Mouse (Mus musculus) spleen, postnatal 0 days (tissue): ENCODE measurements around the gene Sgta. TPM values are rescaled to one million over a fixed set of nuclear protein-coding genes. Genes with fewer than 3 reads are reported as not detected.

ENCODE experiments used
- polyA plus RNA-seq: library from polyadenylated mRNA; unstranded; fragments of >200 nt; fragmentation: Nextera tagmentation; extraction: Ambion mirVana; gene quantifications from 2 replicates; pipeline ENCODE4 v1.2.1, GENCODE M21; 2015

The Sgta gene
- 54.6 and 63.6 TPM in 2 replicates for polyA plus RNA-seq

DNA sequence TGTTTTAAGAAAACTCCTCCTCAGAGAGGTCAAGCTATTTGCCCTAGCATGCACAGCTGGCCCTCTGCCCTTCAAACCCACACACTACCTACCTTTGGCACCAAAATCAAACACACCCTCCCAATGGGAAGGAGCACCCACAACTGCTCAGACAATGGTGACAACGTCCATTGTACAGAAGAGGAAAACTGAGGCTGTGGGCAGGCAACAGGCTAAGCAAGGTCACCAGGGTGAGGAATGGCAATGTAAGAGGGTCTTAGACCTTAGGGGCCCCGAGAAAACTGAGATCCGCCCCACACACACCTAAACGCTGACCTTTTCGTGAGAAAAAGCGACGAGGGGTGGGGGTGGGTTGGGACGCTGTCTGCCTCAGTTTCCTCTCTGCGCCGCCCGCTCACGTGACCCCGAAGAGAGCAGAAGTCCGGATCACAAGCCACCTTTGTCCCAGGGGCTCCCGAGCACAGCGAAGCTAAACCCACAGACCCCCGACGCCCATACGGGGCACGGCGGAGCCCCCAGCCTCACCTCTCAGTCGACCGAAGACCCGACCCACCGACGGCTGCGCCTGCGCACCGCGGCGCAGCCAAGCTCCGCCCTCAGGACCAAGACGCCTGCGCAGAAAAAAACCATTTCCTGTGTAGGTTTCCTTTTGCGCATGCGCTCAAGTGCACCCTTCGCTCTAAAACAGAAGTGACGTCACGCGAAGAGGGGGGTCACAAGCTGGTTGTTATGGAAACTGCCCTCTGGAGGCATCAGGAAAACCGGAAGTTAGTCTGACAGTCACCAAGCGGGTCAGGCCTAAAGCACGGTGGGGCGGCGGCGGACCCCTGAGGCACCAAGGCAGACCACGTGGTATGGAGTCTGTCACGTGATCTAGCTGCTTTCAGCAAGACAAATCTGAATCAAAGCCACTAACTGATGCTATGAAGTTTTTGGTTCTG, at the start of gene Sgta:
Sgta (minus strand) TSS at position 579 of the 941 bp plus-strand sequence.

DNA sequence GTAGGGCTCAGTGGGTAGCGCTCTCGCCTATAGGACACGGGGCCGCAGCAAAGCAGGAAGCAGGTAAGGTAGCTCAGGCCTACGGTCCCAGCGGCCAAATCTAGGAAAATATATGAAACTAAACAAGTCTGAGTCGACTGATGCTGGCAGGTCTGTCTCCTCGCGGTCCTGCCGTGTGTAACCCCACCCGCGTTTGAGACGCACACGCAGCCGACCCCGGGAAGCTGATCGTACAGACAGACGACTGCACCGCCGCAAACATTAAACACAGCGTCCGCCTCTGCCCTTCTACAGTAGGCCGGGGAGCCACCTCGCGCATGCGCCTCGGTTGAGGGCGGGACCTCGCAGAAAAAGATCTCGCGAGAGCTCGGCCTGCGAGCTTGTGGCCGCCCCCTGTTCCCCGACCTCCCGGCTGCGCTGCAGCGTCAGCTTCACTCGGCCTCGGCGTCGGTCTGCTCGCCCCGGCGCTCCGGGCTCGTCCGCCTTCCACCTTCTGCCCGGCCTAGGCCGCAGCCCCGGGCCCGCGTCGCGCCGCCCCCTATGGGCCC, 45.7 kb upstream of the Sgta start, which contains the start of gene Map2k2:
Map2k2 (plus strand) TSS at position 351 of the 548 bp plus-strand sequence.

DNA sequence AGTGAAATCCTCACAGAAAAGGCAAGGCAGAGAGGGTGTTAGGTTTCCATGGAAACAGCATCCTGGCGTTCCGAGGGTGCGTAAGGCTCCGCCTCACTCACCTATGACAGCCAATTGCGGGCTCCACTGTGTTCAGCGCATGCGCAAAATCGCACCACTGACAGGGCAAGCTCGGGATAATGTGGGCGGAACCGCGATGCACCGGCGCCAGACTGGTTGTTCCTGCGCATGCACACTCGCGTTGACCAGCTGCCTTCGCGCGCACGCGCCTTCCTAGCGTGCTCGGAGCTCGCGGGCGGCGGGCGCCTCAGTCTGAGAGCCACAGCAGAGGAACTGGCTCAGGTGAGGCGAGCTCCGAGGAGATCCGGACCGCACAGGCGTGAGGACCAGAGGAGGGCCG, 9.9 kb upstream of the Sgta start, which contains the start of gene Thop1:
Thop1 (plus strand) TSS at position 200 of the 400 bp plus-strand sequence.

DNA sequence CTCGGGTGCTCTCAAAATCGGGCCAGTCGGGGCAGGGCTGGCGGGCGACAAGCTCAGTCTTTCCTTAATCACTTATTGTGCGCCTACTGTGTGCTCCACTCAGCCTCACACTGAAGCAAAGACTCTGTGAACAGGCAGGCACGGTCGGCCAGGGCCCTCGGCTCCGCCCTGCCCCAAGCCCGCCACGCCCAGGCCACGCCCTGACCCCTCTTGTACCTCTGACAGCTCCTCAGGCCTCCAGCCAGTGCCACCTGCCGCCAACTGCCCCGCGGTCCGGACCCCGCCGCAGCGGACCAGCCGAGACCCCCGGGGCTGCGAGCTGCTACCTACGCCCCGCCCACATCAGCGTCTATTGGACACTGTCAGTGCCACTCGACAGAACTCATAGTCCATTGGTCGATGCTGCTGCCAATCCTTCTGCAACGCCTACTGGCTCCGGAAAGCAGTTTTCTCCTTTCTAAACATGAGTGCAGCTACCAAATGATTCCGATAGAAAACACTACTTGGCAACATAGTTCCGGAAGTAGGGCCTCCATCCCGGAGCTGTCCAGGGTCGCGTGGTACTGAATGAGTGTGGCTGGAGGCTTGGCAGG, 22.9 kb downstream of the Sgta start, which contains the start of gene Slc39a3:
Slc39a3 (minus strand) TSS at position 439 of the 593 bp plus-strand sequence.

DNA sequence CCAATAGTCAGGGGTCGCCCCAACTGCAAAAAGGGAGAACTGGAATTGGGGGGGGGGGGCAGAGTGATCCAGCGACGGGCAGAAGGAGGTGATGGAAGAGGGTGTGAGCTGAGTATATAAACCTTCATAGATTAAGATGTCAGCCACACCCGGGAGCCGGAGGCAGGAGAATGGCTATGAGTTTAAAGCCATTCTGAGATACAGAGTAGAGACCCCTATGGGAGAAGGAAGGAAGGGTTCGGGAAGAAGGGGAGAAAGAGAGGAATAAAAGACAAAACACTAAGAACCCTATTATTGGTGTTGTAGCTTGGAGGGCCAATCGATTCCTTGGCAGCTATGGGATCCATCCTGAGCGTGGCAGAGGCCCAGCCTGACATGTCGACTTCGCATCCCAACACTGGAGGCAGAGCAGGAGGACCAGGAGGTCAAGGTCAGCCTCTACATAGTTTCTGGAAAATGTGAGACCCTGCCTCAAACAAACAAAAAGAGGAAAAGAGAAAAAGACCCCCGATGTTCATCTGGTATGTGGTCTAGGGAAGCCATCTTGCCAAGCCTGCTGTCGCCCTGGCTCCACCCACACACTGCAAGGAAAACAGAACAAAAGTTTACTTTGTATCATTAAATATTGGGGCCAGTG, 34.2 kb downstream of the Sgta start, which contains the start of gene Diras1:
Diras1 (minus strand) TSS at position 24 of the 637 bp plus-strand sequence.

DNA sequence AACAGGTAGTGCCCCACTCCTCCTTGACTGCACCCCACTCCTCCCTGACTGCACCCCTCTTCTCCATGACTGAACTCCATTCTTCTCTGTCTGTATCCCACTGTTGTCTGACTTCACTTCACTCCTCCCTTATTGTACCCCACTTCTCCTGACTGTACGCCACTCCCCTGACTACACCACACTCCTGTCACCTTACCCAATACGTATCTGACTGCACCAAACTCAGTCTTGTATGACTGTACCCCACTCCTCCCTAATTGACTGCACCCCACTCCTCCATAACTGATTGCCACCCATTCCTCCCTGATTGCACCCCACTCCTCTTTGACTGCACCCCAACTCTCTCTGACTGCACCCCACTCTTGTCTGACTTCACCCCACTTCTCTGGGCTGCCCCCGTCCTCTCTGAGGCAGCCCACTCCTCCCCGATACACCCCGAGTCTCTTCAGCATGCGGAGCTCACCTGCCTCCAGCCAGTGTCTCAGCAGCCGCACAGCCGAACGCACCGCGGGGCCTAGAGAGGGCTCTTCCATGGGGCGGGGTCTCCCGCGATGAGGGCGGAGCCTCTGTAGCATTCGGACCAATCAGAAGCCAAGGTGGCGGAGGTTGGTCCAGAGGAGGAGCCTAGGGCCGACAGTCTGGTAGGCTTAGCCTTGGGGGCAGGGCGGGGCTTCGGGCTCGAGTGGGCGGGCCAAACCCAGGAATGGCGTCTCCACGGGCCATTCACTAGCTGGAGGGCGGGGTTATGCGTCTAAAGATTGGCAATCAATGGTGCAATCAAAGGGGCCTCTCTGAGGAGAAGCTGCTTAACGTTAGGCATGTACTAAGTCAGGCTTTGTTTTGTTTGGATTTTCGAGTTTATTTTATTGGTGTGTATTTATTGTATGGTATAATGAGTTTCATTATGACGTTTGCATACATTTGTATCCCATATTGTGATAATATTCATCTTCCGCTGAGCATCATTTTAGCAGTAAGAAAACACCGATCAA, 45.3 kb downstream of the Sgta start, which contains the start of gene Gng7:
Gng7 (minus strand) TSS at position 553 of the 992 bp plus-strand sequence.

Other genes with a start within 250 kb of the Sgta start
- 0.13 and 0.29 TPM in 2 replicates for gene Jsrp1, start 246.7 kb downstream of the Sgta start, polyA plus RNA-seq
- 1,694 and 1,746 TPM in 2 replicates for gene Oaz1, start 233.5 kb downstream of the Sgta start, polyA plus RNA-seq
- gene Lingo3, start 216.1 kb downstream of the Sgta start, polyA plus RNA-seq = 0.24 TPM in 1 of 2 replicates, not detected in the other
- 245 and 270 TPM in 2 replicates for gene Lsm7, start 205.0 kb downstream of the Sgta start, polyA plus RNA-seq
- gene Sppl2b, start 204.9 kb downstream of the Sgta start, polyA plus RNA-seq = 70.4 and 75.6 TPM in 2 replicates
- 0.08 TPM in 1 of 2 replicates, not detected in the other for gene Tmprss9, start 188.3 kb downstream of the Sgta start, polyA plus RNA-seq
- gene Timm13, start 159.2 kb downstream of the Sgta start, polyA plus RNA-seq = 233 and 235 TPM in 2 replicates
- gene Lmnb2, start 141.9 kb downstream of the Sgta start, polyA plus RNA-seq = 10.5 and 12.7 TPM in 2 replicates
- gene Gadd45b, start 130.1 kb downstream of the Sgta start, polyA plus RNA-seq = 10.3 and 11.5 TPM in 2 replicates
- 0.67 and 0.95 TPM in 2 replicates for gene Gng7, start 45.2 kb downstream of the Sgta start, polyA plus RNA-seq
- gene Diras1, start 34.5 kb downstream of the Sgta start, polyA plus RNA-seq = not detected in 2 replicates
- gene Slc39a3, start 22.8 kb downstream of the Sgta start, polyA plus RNA-seq = 5.5 and 7.1 TPM in 2 replicates
- gene Thop1, start 9.9 kb upstream of the Sgta start, polyA plus RNA-seq = 19.3 and 20.4 TPM in 2 replicates
- 0.30 and 0.38 TPM in 2 replicates for gene Creb3l3, start 38.7 kb upstream of the Sgta start, polyA plus RNA-seq
- gene Map2k2, start 45.7 kb upstream of the Sgta start, polyA plus RNA-seq = 93.5 and 93.8 TPM in 2 replicates
- gene Zbtb7a, start 75.0 kb upstream of the Sgta start, polyA plus RNA-seq = 59.5 and 59.9 TPM in 2 replicates
- gene Pias4, start 107.7 kb upstream of the Sgta start, polyA plus RNA-seq = 25.3 and 25.7 TPM in 2 replicates
- 454 and 484 TPM in 2 replicates for gene Eef2, start 116.5 kb upstream of the Sgta start, polyA plus RNA-seq
- 22.4 and 23.8 TPM in 2 replicates for gene Dapk3, start 122.8 kb upstream of the Sgta start, polyA plus RNA-seq
- not detected in 2 replicates for gene 4930442H23Rik, start 123.7 kb upstream of the Sgta start, polyA plus RNA-seq
- gene Nmrk2, start 141.9 kb upstream of the Sgta start, polyA plus RNA-seq = not detected in 2 replicates
- not detected in 2 replicates for gene Atcay, start 170.7 kb upstream of the Sgta start, polyA plus RNA-seq
- gene Zfr2, start 173.0 kb upstream of the Sgta start, polyA plus RNA-seq = 0.65 and 0.82 TPM in 2 replicates
- gene Matk, start 192.8 kb upstream of the Sgta start, polyA plus RNA-seq = 4.1 and 6.0 TPM in 2 replicates
- 126 and 131 TPM in 2 replicates for gene Mrpl54, start 206.8 kb upstream of the Sgta start, polyA plus RNA-seq
- gene Apba3, start 206.8 kb upstream of the Sgta start, polyA plus RNA-seq = 17.8 and 19.1 TPM in 2 replicates
- gene Tjp3, start 231.4 kb upstream of the Sgta start, polyA plus RNA-seq = 0.53 and 1.2 TPM in 2 replicates
- gene Pip5k1c, start 232.8 kb upstream of the Sgta start, polyA plus RNA-seq = 15.4 and 20.0 TPM in 2 replicates